Mouse (Mus musculus) heart, adult 11 months (tissue): ENCODE data around the gene Gm10644.
A peak's percentile ranks its signal among the peaks of the same experiment; 100 is the strongest.
"Not testable (repeated sequence)": the region's sequence is repeated elsewhere in the genome, so short reads cannot be mapped to it uniquely, and the experiment has no call there.

Source experiments
- DNase-seq: peaks from one replicate; pipeline ENCODE4 v3.0.0; 2022

The Gm10644 gene

DNA sequence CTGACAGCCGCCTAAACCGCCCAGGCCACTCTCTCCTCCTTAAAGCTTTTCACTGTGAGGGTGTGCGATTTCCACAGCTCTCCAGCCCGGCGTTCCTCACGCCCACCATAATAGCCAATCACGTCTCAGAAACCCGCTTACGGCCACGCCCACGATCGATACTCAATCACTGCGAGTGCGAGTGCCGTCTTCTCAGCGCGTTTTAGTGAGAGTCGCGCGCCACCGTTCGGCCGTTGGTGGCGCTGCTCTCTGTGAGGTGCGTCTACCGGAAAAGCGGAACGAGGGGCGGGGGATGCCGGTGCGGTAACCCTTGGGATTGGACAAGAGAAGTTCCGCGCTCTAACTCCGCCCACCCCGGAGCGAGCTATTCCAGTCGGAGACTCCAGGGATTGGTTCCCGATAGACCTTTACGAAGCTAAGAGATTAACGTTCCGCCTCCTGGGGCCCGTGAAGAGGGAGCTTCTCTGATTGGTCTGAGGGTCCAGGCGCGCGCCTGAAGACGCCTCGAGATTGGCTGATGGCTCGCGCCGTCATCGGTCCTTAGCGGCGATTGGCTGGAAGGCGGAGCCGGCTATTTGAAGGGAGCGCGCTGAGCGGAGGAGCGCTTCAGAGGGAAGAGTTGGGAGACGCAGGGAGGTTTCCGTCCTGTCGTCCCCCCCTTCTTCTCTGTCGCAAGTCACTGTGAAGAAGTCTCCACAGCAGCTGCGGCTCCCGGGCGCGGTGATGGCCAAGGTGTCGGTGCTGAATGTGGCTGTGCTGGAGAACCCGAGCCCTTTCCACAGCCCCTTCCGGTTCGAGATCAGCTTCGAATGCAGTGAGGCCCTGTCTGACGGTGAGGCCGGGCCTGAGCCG, at the start of gene Gm10644, which contains the start of gene Asf1b:
Gene Gm10644, minus strand, starts transcription at position 100 of the 852 bp plus-strand sequence.
Gene Asf1b, plus strand, starts transcription at position 402 of the 852 bp plus-strand sequence.
- DNase-seq = peak; percentile 100

DNA sequence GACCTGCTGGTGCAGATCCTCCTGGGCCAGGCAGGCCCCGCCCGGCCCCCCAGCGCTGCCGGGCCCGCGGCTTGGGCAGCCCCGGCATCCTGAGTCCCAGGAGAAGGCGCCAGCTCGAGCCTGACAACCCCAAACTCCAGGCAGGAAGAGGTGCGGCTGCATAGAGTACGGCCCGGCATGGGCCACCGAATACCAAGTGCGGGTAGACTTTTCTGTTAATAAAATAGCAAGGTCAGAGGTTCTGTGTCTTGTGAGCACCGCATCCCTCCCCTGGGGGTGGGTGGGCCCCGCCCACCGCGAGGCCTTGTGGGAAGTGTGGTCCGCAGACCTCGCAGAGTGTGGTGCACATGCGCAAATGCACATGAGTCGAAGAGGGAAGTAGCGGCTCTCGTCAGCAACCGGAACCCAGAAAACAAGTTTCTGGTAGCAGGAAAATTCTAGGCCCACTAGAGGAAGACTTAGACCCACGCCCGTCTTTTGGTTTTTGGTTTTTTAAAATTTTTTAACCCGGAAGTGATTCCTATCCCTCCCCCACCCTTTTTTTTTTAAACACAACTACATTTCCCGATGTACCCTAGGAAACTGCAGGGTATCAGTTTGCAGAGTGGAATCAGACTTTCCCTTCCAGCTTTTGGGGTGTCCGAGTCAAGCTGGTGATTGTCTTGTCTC, 49.7 kb upstream of the Gm10644 start:
- peak; percentile 99 for DNase-seq

DNA sequence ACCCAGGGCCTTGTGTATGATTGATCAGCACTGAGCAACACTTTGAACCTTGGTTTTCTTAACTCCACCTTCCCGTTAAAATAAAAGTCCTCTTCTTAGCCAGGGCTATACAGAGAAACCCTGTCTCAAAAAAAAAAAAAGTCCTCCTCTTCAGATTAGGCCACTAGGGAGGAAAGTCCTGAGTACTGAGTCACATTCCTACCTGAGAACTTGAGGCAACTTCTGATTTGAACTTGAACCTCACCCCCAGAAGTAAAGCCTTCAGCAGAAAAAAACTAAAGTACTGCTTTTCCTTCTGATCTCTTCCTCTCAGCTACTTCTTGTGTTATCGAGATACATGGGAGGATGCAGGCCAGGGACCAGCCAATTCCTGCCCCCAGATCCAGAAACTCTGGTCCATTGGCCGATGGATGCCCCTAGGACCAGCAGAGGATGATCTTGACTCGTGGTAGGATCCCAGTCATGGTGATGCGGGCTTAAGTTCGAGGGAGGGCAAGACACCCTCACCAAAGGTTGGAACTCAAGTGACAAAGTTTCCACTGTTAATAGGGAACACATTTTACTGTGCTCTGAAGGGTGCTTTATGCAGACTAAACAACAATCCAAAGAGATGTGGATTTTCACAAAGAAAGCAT, 48.7 kb upstream of the Gm10644 start:
- peak; percentile 92 for DNase-seq

DNA sequence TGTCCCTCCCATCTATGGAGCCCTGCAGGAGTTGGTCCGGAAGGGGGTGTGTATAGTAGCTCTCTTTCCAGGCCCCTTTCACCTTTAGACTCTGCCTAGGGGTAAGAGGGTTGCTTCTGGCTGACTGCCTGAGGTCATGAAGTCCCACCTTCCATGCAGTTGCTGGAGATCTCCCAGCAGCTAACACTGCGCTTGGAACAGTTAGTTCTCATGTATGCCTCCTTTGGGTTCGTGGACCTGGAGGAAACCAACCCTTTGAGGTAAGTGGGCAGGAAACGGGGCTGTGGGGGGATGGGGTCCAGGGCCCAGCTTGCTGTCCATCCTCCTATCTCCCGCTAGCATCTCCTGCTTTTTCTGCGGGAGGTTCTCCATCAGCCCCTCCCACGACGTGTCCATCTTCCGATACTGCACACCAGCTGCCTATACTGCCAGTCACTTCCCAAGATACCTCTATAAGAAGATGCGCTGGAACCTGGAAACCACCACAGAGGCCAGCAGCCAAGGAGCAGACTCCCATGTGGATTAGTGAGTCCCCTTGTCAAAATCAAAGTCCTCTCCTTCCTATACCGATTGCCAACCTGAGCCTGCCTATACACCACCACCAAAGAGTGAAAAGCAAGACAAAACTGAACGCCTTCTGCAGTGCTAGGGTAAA, 48.1 kb upstream of the Gm10644 start:
- DNase-seq = peak; percentile 91

DNA sequence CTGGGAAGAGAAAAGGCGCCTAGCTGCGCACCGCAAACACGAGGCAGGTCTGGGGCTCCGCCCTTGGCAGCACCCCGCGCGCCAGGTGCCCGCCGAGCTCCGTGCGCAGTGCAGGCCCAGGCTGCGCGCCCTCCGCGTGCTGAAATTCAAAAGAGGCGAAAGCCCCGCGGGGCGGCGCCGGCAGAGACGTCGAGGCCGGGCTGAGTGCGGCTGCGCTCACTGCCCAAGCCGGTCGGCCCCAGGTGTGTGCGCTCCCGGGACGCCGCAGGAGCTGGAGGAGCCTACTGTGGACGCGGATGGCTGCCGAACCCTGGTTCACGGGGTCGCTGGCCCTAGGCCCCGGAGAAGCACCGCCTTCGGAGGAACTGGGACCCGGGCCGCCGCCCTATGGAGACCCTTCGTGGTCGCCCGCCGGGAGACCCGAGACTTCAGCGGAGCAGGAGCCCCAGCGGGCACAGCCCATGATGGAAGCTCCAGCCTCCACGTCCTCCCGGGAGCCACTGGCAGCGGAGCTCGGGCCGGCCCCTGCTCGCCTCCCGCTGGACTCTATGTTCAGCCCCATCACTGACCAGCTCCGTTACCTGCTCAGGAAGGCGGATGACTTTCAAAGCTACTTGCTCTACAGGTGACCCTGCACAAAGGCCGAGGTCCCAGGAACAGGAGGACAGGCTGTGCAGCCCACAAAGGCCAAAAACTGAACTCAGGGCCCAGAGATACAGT, 46.4 kb upstream of the Gm10644 start, which contains the start of gene 1700067K01Rik:
Gene 1700067K01Rik, plus strand, starts transcription at position 222 of the 720 bp plus-strand sequence.
- peak; percentile 92 for DNase-seq

DNA sequence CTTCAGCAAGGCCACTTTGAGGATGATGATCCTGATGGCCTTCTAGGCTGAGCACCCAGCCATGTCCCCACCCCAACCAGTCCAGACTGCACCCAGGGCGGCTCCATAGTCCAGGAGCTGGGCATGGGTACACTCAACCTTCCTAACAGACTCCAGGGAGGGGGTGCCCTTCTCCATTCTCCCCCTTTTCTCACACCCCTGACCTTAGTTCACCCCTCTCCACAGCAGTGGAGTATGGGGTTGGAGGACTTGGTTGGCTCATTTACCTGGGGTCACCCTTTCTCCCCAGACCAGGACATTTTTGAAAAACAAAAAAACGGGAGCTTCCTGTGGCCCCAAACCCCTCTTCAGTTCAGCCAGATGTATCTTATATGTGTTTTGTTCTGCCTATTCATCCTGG, 44.8 kb upstream of the Gm10644 start:
- peak; percentile 92 for DNase-seq

DNA sequence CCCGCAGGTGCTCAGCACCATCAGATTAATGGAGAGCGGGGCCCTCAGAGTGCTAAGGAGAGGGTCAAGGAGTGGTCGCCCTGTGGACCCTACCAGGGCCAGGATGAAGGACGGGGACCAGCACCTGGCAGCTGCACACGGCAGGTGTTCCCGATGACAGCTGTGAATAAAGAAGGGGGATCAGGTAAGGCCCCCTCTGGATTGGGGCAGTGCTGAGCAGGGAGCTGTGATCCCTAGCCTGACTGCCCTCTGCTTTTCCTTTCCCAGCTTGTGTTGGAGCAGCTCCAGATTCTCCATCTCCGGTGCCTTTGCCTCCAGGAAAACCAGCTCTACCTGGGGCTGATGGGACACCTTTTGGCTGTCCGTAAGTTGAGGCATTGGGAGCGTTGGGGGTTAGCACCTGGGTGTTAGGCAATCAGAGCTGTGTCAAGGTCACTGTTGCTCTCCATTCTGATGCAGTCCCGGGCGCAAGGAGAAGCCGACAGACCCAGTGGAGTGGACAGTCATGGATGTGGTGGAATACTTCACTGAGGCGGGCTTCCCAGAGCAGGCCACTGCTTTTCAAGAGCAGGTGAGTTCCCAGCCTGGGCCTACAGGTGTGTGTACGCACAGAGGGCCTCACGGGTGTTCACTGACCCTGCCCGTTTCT, 44.2 kb upstream of the Gm10644 start:
- DNase-seq = peak; percentile 96

DNA sequence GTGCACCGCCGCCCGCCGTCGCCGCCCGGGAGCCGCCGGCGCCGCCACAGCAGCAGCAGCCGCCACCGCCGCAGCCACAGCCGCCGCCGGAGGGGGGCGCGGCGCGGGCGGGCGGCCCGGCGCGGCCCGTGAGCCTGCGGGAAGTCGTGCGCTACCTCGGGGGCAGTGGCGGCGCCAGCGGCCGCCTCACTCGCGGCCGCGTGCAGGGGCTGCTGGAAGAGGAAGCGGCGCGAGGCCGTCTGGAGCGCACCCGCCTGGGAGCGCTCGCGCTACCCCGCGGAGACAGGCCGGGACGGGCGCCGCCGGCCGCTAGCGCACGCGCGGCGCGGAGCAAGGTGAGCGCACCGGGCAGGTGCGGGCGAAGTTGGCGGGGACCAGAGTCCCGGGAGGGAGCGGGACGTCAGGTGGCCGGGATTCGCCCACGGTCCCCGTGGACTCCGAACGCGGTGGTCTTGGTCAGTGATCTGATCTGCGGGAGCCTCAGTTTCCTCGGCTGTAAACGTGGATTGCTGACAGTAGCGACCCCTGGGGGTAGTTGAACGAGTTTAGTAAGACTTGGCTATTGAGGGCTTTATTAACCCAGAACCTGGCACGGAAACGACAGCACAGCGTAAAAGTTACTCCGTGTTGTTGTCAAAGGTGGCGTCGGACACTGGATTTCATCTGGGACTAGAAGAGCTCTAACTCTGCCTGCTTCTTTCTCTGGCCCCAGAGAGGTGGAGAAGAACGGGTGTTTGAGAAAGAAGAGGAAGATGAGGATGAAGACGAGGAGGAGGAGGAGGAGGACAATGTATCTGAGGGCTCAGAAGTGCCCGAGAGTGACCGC, 43.4 kb upstream of the Gm10644 start:
- peak; percentile 97 for DNase-seq

DNA sequence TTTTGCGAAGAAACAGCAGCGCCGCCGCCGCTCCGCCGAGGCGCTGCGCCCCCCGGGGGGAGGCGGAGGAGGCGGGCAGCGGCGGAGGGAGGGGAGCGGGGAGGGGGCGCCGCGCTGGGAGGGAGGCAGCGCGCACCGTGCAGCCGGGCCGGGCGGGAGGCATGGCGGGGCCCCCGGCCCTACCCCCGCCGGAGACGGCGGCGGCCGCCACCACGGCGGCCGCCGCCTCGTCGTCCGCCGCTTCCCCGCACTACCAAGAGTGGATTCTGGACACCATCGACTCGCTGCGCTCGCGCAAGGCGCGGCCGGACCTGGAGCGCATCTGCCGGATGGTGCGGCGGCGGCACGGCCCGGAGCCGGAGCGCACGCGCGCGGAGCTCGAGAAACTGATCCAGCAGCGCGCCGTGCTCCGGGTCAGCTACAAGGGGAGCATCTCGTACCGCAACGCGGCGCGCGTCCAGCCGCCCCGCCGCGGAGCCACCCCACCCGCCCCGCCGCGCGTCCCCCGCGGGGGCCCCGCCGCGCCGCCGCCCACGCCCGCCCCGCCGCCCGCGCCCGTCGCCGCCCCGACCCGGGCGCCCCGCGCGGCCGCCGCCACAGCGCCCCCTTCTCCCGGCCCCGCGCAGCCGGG, 42.6 kb upstream of the Gm10644 start, which contains the start of gene Samd1:
Gene Samd1, plus strand, starts transcription at position 162 of the 631 bp plus-strand sequence.
- peak; percentile 96 for DNase-seq

DNA sequence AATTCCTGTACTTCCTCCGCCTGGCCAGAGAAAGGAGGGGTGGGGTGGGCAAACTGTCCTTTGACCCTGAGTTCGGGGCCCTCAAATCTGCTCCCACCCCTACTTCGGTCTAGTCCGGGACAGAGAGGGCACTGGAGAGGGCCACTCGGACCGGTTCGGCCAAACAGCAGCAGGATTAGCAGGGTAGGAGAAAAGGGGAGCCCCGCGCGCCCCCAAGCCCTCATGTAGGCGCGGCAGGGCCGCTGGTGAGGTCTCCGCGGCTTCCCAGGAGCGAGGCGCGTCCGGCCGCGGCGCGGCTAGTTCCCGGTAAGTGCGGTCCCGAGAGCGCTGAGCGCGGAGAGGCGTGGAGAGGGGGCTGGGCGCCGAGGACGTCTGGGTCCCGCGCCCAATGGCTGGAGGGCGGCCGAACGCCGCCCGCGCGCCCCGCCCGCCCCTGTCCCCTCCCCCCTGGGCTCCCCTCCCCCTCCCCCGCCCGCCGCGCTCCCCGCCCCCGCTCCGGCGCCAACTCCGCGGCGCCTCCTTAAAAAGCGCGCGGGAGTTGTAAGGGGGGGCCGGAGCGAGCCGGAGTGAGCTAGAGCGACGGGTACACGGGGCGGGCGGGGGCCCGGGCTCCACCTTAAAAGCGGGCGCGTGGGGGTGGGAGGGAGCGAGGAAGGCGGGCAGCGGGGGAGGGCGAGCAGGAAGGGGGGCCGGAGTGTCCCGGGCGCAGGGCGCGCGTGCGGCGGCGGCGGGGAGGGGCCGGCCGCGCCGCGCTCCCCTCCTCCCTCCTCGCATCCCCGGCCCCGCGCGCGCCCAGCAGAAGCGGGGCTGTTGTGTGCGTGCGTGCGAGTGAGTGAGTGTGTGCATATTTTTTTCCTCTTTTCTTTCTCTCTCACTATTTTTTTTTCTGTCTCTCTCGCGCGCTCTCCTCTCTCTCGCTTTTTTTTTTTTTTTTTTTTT, 41.8 kb upstream of the Gm10644 start:
- peak; percentile 99 for DNase-seq

DNA sequence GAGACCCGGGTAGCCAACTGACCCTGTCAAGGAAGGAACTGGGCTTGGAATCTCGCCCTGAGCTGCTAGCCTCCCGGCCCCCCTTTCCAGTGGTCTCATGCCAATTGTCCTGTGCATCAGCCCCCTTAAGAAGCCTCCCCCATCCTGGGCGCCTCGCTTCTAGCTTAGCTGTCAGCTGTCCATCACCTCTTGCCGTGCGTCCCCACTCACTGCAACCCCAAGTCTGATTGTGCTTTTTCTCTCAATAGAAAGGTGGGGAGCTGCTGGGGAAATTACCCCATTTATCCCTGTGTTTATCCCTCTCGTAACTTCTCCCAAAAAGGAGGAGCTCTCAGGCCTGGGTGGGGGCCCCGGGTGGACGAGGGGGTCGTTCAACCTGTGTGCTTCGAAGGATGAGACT, 41.0 kb upstream of the Gm10644 start:
- peak; percentile 96 for DNase-seq

DNA sequence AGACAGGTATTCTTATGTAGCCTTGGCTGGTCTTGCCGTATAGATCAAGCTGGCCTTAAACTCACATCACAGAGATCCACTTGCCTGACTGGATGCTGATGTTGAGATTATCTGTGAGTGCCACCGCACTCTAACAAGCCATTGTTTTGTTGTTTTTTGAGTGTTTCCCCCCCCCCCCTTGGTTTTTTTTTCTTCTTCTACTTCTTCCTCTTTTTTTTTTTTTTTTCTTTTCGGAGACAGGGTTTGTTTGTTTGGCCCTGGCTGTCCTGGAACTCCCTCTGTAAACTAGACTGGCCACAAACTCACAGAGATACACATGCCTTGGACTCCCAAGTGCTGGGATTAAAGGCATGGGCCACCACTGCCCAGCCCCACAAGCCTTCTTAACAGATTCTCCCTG, 39.0 kb upstream of the Gm10644 start:
- DNase-seq = no peak

DNA sequence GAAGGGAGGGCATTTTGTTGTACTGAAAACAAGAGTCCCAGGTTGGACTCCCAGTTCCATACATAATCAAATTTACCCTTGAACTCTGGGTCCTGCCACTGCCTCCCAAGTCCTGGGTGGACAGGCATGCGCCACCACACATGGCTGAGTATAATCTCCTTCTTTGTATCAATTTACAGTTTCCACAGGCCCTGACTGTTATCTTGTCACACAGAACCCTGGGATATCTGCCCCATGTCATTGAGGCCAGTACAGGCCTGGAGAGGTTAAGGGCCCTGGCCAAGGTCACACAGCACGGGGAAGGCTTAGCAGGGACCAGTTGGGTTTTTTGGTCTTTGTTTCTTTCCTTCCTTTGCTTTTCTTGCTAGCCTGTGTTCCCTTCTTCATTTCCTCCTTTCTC, 37.5 kb upstream of the Gm10644 start:
- DNase-seq = no peak

DNA sequence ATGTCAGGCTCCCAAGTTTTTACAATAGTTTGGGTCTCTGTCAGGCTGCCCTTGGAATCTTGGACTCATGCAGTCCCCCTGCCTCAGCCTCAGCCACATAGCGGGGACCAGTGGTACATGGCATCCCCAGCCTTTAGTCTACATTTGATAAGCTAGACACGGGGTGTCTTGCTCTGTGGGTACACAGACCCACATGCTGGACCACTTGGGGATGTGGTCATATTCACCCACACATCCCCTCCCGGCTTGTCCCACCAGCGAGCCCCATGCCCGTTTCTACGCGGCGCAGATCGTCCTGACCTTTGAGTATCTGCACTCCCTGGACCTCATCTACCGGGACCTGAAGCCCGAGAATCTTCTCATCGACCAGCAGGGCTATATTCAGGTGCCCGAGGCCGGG, 35.2 kb upstream of the Gm10644 start:
- DNase-seq = peak; percentile 91

DNA sequence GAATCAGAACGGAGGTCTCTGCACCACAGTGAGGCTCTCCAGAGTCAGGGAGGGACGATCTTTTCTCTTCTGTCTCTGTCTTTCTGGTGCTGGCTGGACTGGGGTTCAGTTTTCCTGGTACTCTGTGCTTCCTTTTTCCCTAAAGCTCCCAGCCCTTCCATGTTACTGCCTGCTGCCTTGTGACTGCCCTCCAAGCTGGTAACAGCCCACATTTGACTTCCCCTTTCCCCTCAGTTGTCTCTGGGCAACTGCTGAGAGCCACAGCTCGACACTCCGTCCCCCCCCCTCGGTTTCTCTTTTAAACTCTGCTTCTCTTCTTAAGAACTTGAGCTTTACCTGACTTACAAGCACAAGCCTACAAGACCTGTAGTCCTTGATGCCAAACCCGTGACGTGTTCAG, 34.2 kb upstream of the Gm10644 start:
- DNase-seq = peak; percentile 92

DNA sequence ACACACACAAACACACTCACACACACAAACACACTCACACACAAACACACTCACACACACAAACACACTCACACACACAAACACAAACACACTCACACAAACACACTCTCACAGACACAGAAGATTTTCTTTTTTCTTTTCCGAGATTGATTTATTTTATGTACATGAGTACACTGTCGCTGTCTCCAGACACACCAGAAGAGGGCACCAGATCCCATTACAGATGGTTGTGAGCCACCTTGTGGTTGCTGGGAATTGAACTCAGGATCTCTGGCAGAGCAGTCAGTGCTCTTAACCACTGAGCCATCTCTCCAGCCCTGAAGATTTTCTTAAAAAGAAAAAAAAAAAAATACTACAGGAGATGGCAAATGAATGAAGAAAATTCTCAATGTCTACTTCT, 28.2 kb upstream of the Gm10644 start:
- DNase-seq = not testable (repeated sequence)

DNA sequence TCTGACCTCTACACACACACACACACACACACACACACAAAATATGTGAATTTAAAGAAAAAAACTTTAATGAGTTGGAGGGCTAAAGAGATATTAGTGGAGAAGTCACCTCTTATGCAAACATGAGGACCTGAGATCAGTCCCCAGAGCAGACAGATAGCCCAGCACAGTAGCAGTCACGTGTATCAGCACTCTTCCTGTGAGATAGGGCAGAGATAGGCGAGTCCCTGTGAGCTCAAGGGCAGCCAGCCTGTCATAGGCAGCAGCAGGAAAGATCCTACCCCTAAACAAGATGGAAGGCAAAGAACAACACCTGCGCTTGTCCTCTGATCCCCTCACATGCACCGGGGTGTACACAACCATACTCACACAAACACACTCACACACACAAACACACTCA, 27.4 kb upstream of the Gm10644 start:
- peak; percentile 91 for DNase-seq

DNA sequence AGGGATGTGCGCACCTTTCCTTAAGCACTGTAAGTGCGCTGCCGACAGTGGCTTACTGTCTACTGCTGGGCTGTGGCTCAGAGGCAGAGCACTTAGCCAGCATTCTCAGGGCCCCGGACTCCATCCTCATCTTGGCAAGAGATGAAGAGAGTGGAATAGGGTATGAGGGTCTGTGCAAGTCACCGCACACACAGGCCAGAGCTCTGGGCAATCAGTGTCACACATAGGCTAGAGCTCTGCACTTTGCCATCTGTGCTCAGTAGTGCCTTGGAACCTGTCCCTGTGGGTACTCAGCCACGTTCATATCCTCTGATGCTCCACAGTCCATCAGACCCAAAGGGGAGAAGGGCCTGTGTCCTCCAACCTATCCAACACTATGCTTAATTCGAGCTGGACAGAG, 26.5 kb upstream of the Gm10644 start:
- peak; percentile 86 for DNase-seq

DNA sequence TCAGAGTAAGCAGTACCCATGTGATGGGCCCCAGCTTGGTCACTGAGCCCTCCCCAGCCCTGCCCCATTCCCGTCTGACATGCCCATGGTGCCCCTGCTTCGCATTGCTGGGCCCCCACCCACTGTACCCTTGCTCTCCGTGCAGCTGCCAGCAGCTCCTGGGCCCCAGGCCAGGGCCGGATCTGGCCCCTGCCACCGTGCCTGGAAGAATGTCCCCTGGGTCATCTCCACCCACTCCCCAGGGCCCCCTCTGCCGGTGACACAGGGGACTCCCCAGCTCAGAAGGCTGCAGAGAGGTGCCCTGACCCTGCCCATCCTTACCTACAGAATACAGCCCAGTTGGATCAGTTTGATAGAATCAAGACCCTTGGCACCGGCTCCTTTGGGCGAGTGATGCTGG, 25.8 kb upstream of the Gm10644 start:
- DNase-seq = peak; percentile 98
